Mouse (Mus musculus) lung, postnatal 4 days (tissue): ENCODE results near the gene Chd2.
A peak's percentile ranks its signal among the peaks of the same experiment; 100 is the strongest.

Source experiments
- DNase-seq, 2 experiments: peaks; one replicate each; pipeline ENCODE4 v3.0.0; 2021

The Chd2 gene

GRCm38 (mm10) chr7:73541412-73542130 is at the start of gene Chd2:
Chd2 (minus strand) TSS chr7:73541830.
- DNase-seq, result peak; percentile 72 to 79

- no peak for DNase-seq
Observed at GRCm38 (mm10) chr7:73590757-73591156, 49.1 kb upstream of the Chd2 start.

- DNase-seq, result peak; percentile 43 to 44
Observed at GRCm38 (mm10) chr7:73589208-73589771, 47.7 kb upstream of the Chd2 start.

GRCm38 (mm10) chr7:73588351-73588906 is 46.8 kb upstream of the Chd2 start:
- no peak for DNase-seq

- DNase-seq, result no peak
Observed at GRCm38 (mm10) chr7:73586717-73587116, 45.1 kb upstream of the Chd2 start.

- DNase-seq, result peak in 1 of 2 experiments; percentile 40
Observed at GRCm38 (mm10) chr7:73586206-73586605, 44.6 kb upstream of the Chd2 start.

GRCm38 (mm10) chr7:73585114-73586032 is 43.7 kb upstream of the Chd2 start:
- DNase-seq, result peak; percentile 43 to 54

- peak; percentile 80 to 81 for DNase-seq
Observed at GRCm38 (mm10) chr7:73584009-73584995, 42.7 kb upstream of the Chd2 start.

GRCm38 (mm10) chr7:73583400-73583799 is 41.8 kb upstream of the Chd2 start:
- no peak for DNase-seq

- DNase-seq, result no peak
Observed at GRCm38 (mm10) chr7:73581836-73582375, 40.3 kb upstream of the Chd2 start.

GRCm38 (mm10) chr7:73579072-73579731 is 37.6 kb upstream of the Chd2 start:
- no peak for DNase-seq

GRCm38 (mm10) chr7:73577888-73578421 is 36.3 kb upstream of the Chd2 start:
- DNase-seq, result peak in 1 of 2 experiments; percentile 45

GRCm38 (mm10) chr7:73576101-73576936 is 34.7 kb upstream of the Chd2 start:
- DNase-seq, result no peak

GRCm38 (mm10) chr7:73575257-73575656 is 33.6 kb upstream of the Chd2 start:
- peak in 1 of 2 experiments; percentile 9 for DNase-seq

- peak in 1 of 2 experiments; percentile 3 for DNase-seq
Observed at GRCm38 (mm10) chr7:73574673-73575072, 33.0 kb upstream of the Chd2 start.

GRCm38 (mm10) chr7:73572571-73572970 is 30.9 kb upstream of the Chd2 start:
- peak in 1 of 2 experiments; percentile 11 for DNase-seq

GRCm38 (mm10) chr7:73568801-73569403 is 27.3 kb upstream of the Chd2 start:
- no peak for DNase-seq

- DNase-seq, result no peak
Observed at GRCm38 (mm10) chr7:73567754-73568161, 26.1 kb upstream of the Chd2 start.

GRCm38 (mm10) chr7:73564131-73564530 is 22.5 kb upstream of the Chd2 start:
- DNase-seq, result no peak
